Mouse (Mus musculus) intestine, postnatal 0 days (tissue): ENCODE results near the gene Il23a. TPM values are rescaled to one million over a fixed set of nuclear protein-coding genes. Genes with fewer than 3 reads are reported as not detected.

Experiments
- ATAC-seq: fragments of 200-750 bp; cut with Nextera tagmentation; 2 replicates; pipeline ENCODE4 v1.8.0; 2017; ENCODE audit warnings: mild to moderate bottlenecking, moderate TSS enrichment, moderate library complexity
- H3K27ac ChIP-seq: fragments of 300-500 bp; sonication (generic); 2 replicates; pipeline ENCODE4 v1.5.1; 2014; ENCODE audit warnings: mild to moderate bottlenecking, low read depth, low read length, moderate library complexity
- H3K27me3 ChIP-seq: fragments of 300-500 bp; sonication (generic); replicated peaks from 2 replicates; pipeline ENCODE4 v1.6.1; 2014; ENCODE audit warnings: low read length, mixed read lengths; ENCODE audit not compliant: control insufficient read depth, insufficient read depth
- H3K36me3 ChIP-seq: fragments of 300-500 bp; sonication (generic); 2 replicates; pipeline ENCODE4 v1.6.1; 2014; ENCODE audit warnings: mild to moderate bottlenecking, moderate library complexity; ENCODE audit not compliant: control insufficient read depth, insufficient read depth
- H3K4me1 ChIP-seq: fragments of 300-500 bp; sonication (generic); replicated peaks from 2 replicates; pipeline ENCODE4 v1.6.1; 2014; ENCODE audit warnings: antibody characterized with exemption, low read length, mixed read lengths; ENCODE audit not compliant: control insufficient read depth, insufficient read depth
- H3K4me2 ChIP-seq: fragments of 300-500 bp; sonication (generic); replicated peaks from 2 replicates; pipeline ENCODE4 v1.6.1; 2014; ENCODE audit warnings: low read depth, mild to moderate bottlenecking, moderate library complexity
- H3K4me3 ChIP-seq: fragments of 300-500 bp; sonication (generic); 2 replicates; pipeline ENCODE4 v1.5.1; 2014; ENCODE audit warnings: low read depth, low read length
- H3K9ac ChIP-seq: fragments of 300-500 bp; sonication (generic); 2 replicates; pipeline ENCODE4 v1.6.1; 2014; ENCODE audit warnings: mild to moderate bottlenecking, low read depth, low read length
- H3K9me3 ChIP-seq: fragments of 300-500 bp; sonication (generic); 2 replicates; pipeline ENCODE4 v1.6.1; 2016; ENCODE audit warnings: mixed run types; ENCODE audit not compliant: control insufficient read depth
- CTCF ChIP-seq: sonication (generic); IDR thresholded peaks from 2 replicates; pipeline ENCODE4 v1.5.1; 2016; ENCODE audit warnings: low read depth, mild to moderate bottlenecking, control low read depth, antibody characterized with exemption, moderate library complexity
- WGBS: fragments of 180-500 bp; shearing (Covaris S2); extraction: QIAGEN DNeasy Blood & Tissue Kit; methylation state at CpG from one replicate; pipeline ENCODE4 v1.1.7; 2014; 5-methylcytosine and 5-hydroxymethylcytosine counted together
- polyA plus RNA-seq: library from polyadenylated mRNA; unstranded; fragments of >200 nt; fragmentation: Nextera tagmentation; extraction: Ambion mirVana; gene quantifications from 2 replicates; pipeline ENCODE4 v1.2.1, GENCODE M21; 2015

The Il23a gene
- polyA plus RNA-seq, 1 experiment from 2014 or later = 0.22 TPM

- Histone ChIP-seq H3K9me3 (no peaks in the 10 kb centered on the region), H3K4me2 (no peak overlapping the region), H3K9ac (no peak overlapping the region), H3K27me3 (no peaks in the 10 kb centered on the region), H3K4me1 (peaks cover 6% of the 10 kb centered on the region; the same call in 1 of the 2 replicates), H3K36me3 (peaks cover 27% of the 10 kb centered on the region), H3K4me3 (no peak overlapping the region), H3K27ac (no peak overlapping the region)
- 91% methylated on average over 10 of the region's 10 CpGs for WGBS
- peak; percentile 53 for TF ChIP-seq CTCF
- no peak for ATAC-seq
These were observed 29.1 kb upstream of the Il23a start for GRCm38 (mm10) chr10:128327610-128328009.

- H3K4me1 ChIP-seq = peaks cover 6% of the 10 kb centered on the region; the same call in 1 of the 2 replicates
- no peaks in the 10 kb centered on the region for H3K9me3 ChIP-seq
- H3K36me3 ChIP-seq = peaks cover 27% of the 10 kb centered on the region
- H3K27ac ChIP-seq = no peak overlapping the region
- no peak overlapping the region for H3K4me3 ChIP-seq
- H3K4me2 ChIP-seq = no peak overlapping the region
- 94% methylated on average over 8 of the region's 8 CpGs for whole genome bisulfite sequencing
- ATAC-seq = no peak
- H3K9ac ChIP-seq = no peak overlapping the region
- H3K27me3 ChIP-seq = no peaks in the 10 kb centered on the region
- TF ChIP-seq CTCF = no peak
These were observed 28.3 kb upstream of the Il23a start for GRCm38 (mm10) chr10:128326825-128327224.

- H3K9ac ChIP-seq = peak overlapping the region; percentile 99
- H3K9me3 ChIP-seq = no peaks in the 10 kb centered on the region
- peak overlapping the region; percentile 77 for H3K4me2 ChIP-seq
- H3K4me1 ChIP-seq = peaks cover 6% of the 10 kb centered on the region; the same call in 1 of the 2 replicates
- H3K27ac ChIP-seq = peak overlapping the region; percentile 93
- H3K4me3 ChIP-seq = peak overlapping the region; percentile 86
- H3K27me3 ChIP-seq = no peaks in the 10 kb centered on the region
- peaks cover 47% of the 10 kb centered on the region for H3K36me3 ChIP-seq
- TF ChIP-seq CTCF = no peak
- 48% methylated on average over 8 of the region's 8 CpGs for WGBS
- ATAC-seq = no peak
These were observed 25.0 kb upstream of the Il23a start for GRCm38 (mm10) chr10:128323516-128323915.

GRCm38 (mm10) chr10:128322141-128323108 is 23.9 kb upstream of the Il23a start, which contains the start of gene Cnpy2:
TSS of gene Cnpy2 (plus strand) at chr10:128322459.
- WGBS = under 1% methylated on average over 40 of the region's 40 CpGs
- Histone ChIP-seq H3K36me3 (peaks cover 51% of the 10 kb centered on the region), H3K9ac (peak within 1 kb of the TSS; percentile 99), H3K27ac (peak within 1 kb of the TSS; percentile 93), H3K27me3 (no peaks in the 10 kb centered on the region), H3K4me2 (peak within 1 kb of the TSS; percentile 77), H3K4me3 (peak within 1 kb of the TSS; percentile 86), H3K4me1 (peaks cover 6% of the 10 kb centered on the region; the same call in 1 of the 2 replicates), H3K9me3 (no peaks in the 10 kb centered on the region)
- peak; percentile 90 for ATAC-seq
- no peak for TF ChIP-seq CTCF

GRCm38 (mm10) chr10:128321641-128322040 is 23.1 kb upstream of the Il23a start:
- H3K36me3 ChIP-seq = peaks cover 51% of the 10 kb centered on the region
- peak overlapping the region; percentile 86 for H3K4me3 ChIP-seq
- no peaks in the 10 kb centered on the region for H3K27me3 ChIP-seq
- H3K4me1 ChIP-seq = peaks cover 6% of the 10 kb centered on the region; the same call in 1 of the 2 replicates
- TF ChIP-seq CTCF = no peak
- peak overlapping the region; percentile 77 for H3K4me2 ChIP-seq
- 0 out of 2 replicates have a peak overlapping the region, but pooled peaks have one; percentile 22 for H3K9ac ChIP-seq
- ATAC-seq = no peak
- no peak overlapping the region for H3K27ac ChIP-seq
- no peaks in the 10 kb centered on the region for H3K9me3 ChIP-seq
- WGBS = 34% methylated on average over 12 of the region's 12 CpGs

- ATAC-seq = no peak
- H3K9ac ChIP-seq = no peak overlapping the region
- no peak for TF ChIP-seq CTCF
- H3K27ac ChIP-seq = no peak overlapping the region; the same call in 1 of the 2 replicates
- no peak overlapping the region for H3K4me2 ChIP-seq
- H3K4me3 ChIP-seq = no peak overlapping the region
- H3K36me3 ChIP-seq = peaks cover 84% of the 10 kb centered on the region
- no peaks in the 10 kb centered on the region for H3K9me3 ChIP-seq
- 83% methylated on average over 8 of the region's 8 CpGs for WGBS
- no peaks in the 10 kb centered on the region for H3K4me1 ChIP-seq
- no peaks in the 10 kb centered on the region for H3K27me3 ChIP-seq
These were observed 17.0 kb upstream of the Il23a start for GRCm38 (mm10) chr10:128315578-128315977.
